Mouse (Mus musculus) telencephalon, adult 2 months (tissue): ENCODE measurements around the gene Rtl1.

Experiments used
- DNase-seq: peaks from one replicate; pipeline ENCODE4 v3.0.0-alpha.2; 2011; ENCODE audit warnings: low read depth, low spot score

The Rtl1 gene

DNA sequence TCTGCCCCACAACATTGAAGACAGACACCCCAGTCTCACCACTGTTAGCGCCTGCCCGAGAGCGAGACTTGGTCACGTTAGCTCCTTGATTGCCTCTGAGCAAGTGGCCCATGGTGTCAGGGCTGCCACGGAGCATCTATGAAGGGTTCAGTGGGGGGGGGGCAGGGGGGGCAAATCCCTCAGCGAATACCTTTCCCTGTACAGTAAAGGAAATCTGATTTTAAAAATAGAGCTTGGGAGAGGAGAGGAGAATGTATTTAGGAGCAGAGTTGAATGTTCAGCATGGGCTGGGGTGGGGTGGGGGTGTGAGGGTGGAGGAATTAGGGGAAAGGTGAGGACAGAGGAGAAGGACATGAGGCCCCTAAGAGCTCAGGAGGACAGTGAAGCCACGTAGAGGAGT lies at the start of gene Rtl1:
Gene Rtl1, minus strand, starts transcription at position 101 of the 400 bp plus-strand sequence.
- no peak for DNase-seq

DNA sequence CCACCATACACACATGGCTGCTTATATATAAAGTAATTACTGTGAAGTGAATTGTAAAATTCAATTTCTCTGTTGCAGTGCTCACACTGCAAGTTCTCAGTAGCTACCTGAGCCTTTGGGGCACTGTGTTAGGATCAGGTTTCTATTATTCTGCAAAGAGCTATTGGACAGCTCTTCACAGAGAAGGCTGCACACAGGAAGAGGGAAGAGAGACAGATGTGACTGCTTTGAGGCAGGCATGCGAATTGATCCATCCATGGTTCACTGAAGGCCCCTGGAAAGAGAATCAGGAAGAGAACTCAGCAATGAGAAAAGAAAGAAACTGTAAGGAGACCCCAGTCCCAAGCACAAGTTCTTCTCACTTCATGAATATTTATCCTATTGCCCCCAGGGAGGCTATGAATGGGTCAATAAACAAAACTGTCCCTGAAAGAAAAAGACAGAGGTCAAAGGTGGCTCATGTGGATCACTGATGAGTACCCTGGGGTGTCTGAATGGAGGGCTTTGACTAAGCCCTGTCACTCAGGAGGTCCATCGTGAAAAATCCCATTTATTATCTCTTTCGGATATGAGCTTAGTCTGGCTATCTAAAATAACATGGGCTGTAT lies 40.5 kb upstream of the Rtl1 start:
- DNase-seq, result no peak

DNA sequence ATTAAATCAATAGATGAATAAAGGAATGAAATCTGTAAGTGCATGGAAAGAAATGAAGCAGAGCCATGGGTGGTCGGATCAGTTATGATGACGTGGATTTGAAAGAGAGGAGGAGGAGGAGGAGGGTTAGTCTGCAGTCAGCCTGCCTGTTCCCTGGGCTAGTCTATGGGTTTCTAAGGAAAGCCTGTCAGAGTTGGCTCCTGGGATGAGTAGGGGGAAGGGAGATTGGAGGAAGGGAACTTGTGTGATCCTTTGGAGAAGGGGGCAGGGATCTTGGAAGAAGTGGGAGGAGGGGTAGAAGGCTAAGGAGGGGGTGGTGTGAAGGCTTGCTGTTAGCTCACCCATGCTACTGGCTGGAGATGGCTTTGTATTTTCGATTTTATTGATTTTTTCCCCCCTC lies 31.9 kb upstream of the Rtl1 start:
- no peak for DNase-seq

DNA sequence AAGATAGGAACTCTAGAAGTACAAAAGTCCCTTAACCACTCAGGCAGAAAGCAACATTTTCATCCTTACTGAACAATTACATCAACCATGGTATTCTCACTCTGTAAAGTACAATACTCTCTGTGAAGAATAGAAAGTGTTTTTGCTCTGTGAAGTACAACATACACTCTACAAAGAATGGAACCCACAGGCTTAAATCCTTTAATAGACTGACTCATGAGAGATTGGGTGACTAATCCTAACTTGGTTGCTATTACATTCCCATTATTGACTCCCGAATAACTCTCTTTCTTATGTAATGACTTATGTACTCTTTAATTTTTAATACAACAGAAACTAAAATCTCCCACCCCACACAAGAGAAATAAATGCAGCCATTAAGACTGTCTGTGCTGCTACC lies 28.8 kb upstream of the Rtl1 start:
- DNase-seq, result no peak

DNA sequence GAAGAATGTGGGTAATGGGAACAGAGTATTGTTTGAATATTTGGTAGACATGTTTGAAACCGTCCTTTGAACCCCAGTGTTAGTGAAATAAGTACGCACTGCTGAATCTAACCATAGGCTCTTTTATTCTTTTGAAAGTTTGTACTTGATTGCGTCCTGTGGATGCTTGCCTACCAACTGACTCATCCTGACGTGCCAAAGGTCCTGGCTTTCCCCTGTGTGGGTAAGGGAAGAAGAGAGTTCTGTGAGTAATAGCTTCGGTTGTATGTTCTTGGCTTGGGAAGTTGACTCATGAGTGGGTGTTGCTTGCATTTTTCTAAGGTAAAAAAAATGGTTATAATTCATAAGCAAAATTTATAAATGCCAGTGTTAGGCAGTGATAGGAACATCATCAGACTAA lies 26.8 kb upstream of the Rtl1 start:
- DNase-seq, result no peak

- no peak for DNase-seq
Observed at GRCm38 (mm10) chr12:109620196-109620595, 20.1 kb upstream of the Rtl1 start.

DNA sequence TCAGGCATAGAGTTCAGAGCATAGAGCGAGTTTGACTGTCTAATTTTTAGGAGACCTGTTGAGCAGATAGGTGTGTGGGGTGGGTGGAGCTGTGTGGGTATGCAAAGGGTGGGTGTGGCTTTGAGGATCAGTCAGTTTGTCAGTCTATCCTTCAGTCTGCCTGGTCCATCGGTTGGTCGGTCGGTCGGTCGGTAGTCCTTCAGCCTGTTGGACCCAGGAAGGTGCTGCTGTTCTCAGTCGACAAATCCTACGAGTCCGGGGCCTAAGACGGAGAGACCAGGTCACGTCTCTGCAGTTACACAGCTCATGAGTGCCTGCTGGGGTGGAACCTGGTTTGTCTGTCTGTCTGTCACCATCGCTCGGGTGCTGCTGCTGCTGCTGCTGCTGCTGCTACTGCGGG lies 17.9 kb upstream of the Rtl1 start:
- DNase-seq, result no peak

GRCm38 (mm10) chr12:109617126-109617525 lies 17.0 kb upstream of the Rtl1 start:
- no peak for DNase-seq

DNA sequence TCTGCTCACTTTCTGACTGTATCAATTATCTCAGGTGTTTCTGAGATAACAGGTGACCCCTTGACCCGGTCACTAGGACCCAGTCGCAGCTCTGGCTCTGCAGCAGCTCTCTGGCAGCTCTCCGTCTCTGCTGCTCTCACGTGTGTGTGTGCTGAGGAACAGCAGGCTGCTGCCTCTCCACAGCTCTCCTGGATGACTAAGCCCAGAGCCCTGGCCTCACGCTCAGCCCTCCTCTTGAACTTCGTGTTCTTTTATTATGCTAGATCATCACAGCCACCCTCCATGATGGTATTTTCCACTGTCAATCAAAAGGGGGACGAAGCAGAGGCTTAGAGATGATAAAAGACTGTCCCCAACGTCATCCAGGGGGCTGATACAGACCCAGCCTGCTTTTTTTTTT lies 15.2 kb upstream of the Rtl1 start:
- DNase-seq, result no peak

- DNase-seq, result no peak
Observed at GRCm38 (mm10) chr12:109614416-109614815, 14.3 kb upstream of the Rtl1 start.

- no peak for DNase-seq
Observed at GRCm38 (mm10) chr12:109612392-109613385, 12.6 kb upstream of the Rtl1 start.

DNA sequence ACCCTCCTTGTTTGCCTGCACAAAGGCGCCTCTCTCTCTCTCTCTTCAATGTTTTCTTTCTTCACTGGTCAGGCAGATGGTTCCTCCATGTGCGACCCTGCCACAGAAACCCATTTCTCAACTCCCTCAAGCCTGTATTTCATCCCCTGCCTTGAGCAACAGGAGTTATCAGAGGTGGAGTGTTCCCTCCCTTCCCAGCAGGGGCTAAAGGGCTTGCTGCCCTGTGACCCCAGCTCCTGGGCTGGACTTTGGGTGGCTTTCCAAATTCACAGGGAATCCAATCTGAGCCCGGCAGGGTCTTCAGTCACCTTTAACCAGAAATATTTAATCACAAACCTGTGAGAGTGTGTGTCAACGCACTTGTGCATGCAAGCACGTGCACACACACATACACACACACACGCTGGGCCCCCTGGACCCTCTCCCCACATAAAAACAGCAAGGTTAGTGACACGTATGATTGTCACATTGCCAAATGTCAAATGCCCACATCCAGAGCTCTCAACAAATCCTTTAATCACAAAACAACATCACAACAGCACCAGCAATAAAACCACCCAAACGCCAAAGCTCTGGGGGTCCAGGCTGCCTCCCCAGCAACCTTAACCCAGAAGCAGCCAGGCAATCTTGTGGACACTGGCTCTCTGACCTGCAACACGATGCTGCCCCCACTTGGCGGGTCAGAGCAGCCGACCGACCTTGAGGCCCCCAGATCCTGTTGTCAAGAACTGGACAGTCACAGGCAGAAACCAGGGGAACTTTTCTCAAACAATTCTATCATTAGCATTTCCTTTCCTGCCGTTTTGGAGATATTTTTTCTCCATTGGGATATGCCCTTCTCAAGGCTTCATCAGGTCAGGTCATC lies 8.7 kb upstream of the Rtl1 start:
- no peak for DNase-seq

DNA sequence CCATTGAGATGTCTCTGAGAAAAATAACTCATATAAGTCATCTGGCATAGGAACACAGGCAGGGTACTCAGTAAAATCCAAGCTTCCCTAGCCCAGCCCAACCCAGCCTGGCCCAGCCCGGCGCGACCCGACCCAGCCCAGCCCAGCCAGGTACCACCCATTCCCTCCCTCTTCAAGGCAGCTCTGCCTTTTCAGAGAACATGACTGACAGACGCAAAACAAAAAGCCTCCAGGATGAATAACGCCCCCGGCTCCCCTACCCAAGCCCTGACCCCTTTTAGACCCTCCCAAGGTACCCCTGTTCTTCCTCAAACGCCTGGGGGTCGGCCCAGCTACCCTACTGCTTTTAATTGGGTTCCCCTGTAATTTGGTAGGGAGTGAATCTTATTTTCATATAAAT lies 7.8 kb upstream of the Rtl1 start:
- DNase-seq, result no peak

- DNase-seq, result no peak
Observed at GRCm38 (mm10) chr12:109607191-109607590, 7.1 kb upstream of the Rtl1 start.

- no peak for DNase-seq
Observed at GRCm38 (mm10) chr12:109604982-109605721, 5.0 kb upstream of the Rtl1 start.

DNA sequence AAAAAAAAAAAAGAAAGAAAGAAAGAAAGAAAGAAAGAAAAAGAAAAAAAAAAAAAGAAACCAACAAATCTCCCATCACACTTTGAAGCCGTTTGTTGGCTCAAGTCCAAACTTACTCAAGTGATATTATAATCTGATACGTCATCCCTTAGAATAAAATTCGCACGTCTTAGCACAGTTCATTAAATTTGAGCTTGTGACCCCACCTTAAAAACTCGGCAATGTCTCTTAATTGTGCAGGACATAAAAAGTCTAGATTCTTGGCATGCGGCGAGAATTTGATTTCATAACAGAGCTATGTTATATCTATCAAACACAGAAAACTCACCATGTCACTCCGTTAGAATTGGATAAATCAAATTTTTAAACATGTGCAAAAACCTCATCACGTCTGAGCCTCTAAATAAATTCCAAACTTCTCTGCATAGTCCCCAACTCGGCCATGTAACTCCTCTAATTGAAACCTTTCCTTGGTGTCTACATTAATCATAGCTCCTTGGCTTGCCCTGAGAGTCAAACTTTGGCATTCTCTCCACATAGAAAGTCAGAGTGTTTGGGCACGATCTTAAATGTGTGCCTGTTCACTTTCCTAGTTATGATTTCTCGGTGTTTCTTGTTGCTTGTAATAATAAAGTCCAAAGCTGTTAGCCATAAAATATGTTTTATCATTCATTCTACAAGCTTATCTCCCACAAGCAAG lies 1.4 kb downstream of the Rtl1 start:
- no peak for DNase-seq

GRCm38 (mm10) chr12:109596726-109597125 lies 3.4 kb downstream of the Rtl1 start:
- no peak for DNase-seq

- no peak for DNase-seq
Observed at GRCm38 (mm10) chr12:109596232-109596631, 3.9 kb downstream of the Rtl1 start.

GRCm38 (mm10) chr12:109595753-109596152 lies 4.4 kb downstream of the Rtl1 start:
- no peak for DNase-seq

DNA sequence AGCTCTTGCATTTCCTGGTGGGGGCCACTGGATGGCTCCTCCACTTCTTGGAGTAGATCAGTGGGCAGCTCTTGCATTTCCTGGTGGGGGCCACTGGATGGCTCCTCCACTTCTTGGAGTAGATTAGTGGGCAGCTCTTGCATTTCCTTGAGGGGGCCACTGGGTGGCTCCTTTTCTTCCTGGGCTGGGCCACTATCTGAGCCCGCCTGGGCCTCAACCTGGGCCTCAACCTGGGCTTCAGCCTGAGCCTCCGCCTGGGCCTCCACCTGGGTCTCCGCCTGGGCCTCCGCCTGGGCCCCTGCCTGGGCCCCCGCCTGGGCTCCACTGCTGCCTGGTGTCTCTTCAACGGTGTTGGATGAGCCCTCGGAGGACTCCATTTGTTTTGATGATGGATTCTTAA lies 5.2 kb downstream of the Rtl1 start:
- no peak for DNase-seq

GRCm38 (mm10) chr12:109582185-109582584 lies 17.9 kb downstream of the Rtl1 start:
- peak; percentile 22 for DNase-seq
